Mouse (Mus musculus): ENCODE measurements around the gene Pkd1. TPM values are rescaled to one million over a fixed set of nuclear protein-coding genes. Genes with fewer than 3 reads are reported as not detected.

Pkd1 gene
- polyA plus RNA-seq, 1 experiment, result 75.7 TPM

DNA sequence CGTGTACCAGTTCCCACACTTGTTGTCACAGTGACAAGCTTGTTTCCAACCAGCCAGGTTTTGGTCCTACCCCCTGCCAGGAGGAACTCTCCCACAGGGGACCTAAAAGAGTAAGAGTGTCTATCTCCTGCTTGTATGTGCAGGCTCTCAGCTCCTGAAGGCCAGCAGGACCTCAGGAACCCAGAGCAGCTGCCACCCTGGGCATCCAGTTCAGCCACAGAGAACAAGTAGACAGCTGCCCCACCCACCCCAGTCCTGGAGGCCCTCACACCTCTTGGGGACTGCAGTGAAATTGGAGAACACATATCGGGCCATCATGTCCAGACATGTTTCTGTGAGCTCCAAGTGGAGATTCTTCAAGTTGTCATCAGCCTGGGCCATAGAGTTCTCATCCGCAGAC, 54.9 kb downstream of the Pkd1 start:
- no peak for DNase-seq (ENCODE audit: low read depth)

GRCm38 (mm10) chr17:24608370-24608769, 58.7 kb downstream of the Pkd1 start:
- DNase-seq (ENCODE audit: low read depth), result no peak

DNA sequence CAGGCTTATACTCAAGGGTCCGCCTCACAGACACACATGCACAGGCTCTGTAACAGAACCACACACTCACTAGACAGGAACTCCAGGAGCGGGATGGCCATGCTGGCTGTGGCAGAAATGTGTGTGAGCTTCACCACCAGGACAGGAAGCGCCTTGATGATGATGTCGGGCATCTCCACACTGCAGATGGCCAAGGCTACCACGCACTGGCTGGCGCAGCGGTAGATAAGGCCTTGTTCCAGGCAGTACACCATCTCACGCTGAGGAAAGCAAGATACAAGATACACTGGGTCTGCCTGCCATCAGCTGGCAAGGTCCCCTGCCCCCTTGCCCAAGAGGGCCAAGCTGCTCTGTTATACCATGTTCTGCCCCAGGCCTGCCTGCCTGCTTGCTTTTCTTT, 59.2 kb downstream of the Pkd1 start:
- no peak for DNase-seq (ENCODE audit: low read depth)

DNA sequence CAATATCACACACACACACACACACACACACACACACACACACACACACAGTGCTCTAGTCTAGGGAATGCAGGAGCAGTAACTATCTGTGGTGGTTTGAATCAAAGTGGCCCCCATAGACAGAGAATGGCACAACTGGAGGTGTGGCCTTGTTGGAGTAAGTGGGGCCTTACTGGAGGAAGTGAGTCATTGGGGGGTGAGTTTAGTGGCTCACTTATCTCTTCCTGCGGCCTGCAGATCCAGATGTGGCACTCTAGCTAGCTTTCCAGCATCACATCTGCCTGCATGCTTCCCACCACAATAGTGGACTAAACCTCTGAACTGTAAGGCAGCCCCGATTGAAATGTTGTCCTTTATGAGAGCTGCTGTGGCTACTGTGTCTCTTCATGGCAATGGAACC, 61.1 kb downstream of the Pkd1 start:
- no peak for DNase-seq (ENCODE audit: low read depth)

GRCm38 (mm10) chr17:24617561-24618194, 68.0 kb downstream of the Pkd1 start:
- DNase-seq (ENCODE audit: low read depth), result no peak

- no peak for DNase-seq (ENCODE audit: low read depth)
These were observed 75.8 kb downstream of the Pkd1 start for GRCm38 (mm10) chr17:24625472-24625871.

GRCm38 (mm10) chr17:24628646-24629045, 79.0 kb downstream of the Pkd1 start:
- DNase-seq (ENCODE audit: low read depth), result no peak

GRCm38 (mm10) chr17:24630072-24630471, 80.4 kb downstream of the Pkd1 start:
- no peak for DNase-seq (ENCODE audit: low read depth)

DNA sequence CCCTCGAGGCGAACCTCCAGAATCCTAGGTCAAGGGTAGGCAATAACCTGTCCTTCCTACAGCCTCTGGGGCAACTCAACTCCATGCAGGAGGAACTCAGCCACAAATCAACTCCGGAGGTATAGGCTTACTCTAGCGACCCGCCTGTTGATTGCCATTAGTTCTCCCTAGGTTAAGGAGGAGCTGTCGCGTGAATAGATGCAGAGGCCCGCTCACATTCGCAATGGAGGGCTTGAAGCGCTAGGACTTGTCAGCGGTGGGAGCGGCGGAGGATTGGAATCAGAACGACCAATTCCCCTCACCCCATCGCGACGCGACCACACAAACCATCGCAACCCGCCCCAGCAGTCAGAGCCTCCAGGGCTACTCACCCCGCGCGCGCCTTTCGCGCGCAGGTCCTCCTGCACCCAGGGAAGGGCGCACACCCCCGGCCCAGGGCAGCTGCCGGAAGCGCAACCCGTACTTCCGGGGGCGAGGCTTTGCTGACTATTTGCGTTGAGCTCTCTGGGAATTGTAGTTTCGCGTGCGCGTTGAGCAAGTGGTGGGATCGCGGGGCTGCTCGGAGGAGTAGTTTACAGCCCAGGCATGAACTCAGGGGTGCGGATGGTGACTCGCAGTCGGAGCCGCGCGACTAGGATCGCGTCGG, 82.7 kb downstream of the Pkd1 start, which contains the start of the genes Tsc2 and Nthl1:
TSS of gene Tsc2 (minus strand) at position 464 of the 646 bp plus-strand sequence.
TSS of gene Nthl1 (plus strand) at position 514 of the 646 bp plus-strand sequence.
- DNase-seq (ENCODE audit: low read depth), result no peak

GRCm38 (mm10) chr17:24632813-24633449, 83.3 kb downstream of the Pkd1 start:
- no peak for DNase-seq (ENCODE audit: low read depth)

- DNase-seq (ENCODE audit: low read depth), result no peak
These were observed 84.2 kb downstream of the Pkd1 start for GRCm38 (mm10) chr17:24633831-24634230.

GRCm38 (mm10) chr17:24635024-24635423, 85.4 kb downstream of the Pkd1 start:
- no peak for DNase-seq (ENCODE audit: low read depth)

- no peak for DNase-seq (ENCODE audit: low read depth)
These were observed 86.1 kb downstream of the Pkd1 start for GRCm38 (mm10) chr17:24635694-24636093.

DNA sequence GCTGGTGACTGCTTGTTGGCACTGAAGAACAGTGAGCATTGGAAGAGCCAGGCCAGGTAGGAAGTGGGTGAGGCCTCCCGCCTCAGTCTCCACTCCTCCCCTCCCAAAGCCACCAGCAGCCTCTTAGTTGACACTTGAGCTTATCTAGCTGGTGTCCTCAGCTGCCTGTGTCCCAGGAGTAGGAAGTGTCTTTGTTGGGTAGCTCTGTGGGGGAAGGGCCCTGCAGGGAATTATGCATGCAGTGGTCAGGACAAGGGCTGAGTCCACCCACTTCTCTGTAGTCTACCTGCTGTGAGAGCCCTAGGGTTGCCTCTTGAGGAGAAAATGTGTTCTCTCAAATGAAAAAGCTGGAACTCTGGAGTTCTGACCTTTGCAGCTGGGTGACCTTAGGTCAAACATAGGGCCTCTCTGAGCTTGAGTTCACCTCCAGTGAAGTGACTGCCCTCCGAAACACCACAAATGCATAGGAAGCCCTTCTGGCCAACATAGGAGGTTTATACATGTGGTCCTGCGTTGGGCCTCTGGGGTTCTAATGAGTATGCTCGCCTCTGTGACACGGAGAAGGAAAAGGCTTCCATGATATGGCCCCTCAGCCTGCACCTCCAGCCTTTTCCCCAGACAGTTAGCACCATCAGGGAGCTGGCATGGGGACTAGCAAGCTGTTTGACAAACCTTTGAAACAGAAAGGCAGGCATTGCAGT, 87.3 kb downstream of the Pkd1 start:
- no peak for DNase-seq (ENCODE audit: low read depth)

DNA sequence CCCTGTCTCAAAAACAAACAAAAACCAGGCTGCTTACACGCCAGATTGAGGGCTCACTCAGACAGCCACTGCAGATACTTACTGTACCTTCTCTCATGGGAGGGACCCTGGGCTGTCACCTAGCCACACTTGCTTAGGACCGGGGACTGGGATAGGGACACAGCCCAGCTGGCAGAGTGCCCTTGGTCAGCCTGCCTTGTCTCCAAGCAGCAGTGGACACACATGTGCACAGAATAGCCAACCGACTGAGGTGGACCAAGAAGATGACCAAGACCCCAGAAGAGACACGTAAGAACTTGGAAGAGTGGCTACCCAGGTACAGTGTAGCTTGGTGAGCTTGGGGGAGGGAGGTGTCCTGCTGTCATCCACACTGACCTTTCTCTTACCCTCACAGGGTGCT, 88.6 kb downstream of the Pkd1 start:
- DNase-seq (ENCODE audit: low read depth), result no peak

- DNase-seq (ENCODE audit: low read depth), result no peak
These were observed 89.2 kb downstream of the Pkd1 start for GRCm38 (mm10) chr17:24638840-24639239.

DNA sequence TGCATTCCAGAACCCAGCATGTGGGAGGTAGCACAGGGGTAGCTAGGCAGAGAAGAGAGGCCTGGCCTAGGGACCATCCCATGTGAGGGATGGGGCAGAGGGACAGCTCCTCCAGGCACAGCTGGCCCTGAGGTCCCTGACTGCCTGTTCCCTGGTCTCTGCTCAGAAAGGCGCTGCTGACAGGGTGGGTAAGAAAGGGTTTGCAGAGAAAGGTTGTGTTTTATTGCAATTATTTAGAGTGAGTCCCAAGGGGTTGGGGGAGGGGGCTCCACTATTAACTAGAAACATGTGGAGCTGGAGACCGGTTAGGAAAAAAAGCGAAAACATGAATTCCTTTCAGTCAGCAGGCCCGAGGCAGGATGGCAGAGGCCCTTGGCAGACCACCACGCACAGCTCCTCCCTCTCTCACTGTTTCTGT, 89.9 kb downstream of the Pkd1 start:
- no peak for DNase-seq (ENCODE audit: low read depth)

GRCm38 (mm10) chr17:24640119-24640518, 90.5 kb downstream of the Pkd1 start:
- no peak for DNase-seq (ENCODE audit: low read depth)

GRCm38 (mm10) chr17:24640581-24640980, 90.9 kb downstream of the Pkd1 start:
- DNase-seq (ENCODE audit: low read depth), result no peak

- DNase-seq (ENCODE audit: low read depth), result no peak
These were observed 92.3 kb downstream of the Pkd1 start for GRCm38 (mm10) chr17:24641944-24642343.

- DNase-seq (ENCODE audit: low read depth), result no peak
These were observed 93.2 kb downstream of the Pkd1 start for GRCm38 (mm10) chr17:24642791-24643343.
